Mouse (Mus musculus): ENCODE results near the gene Ppargc1a. TPM values are rescaled to one million over a fixed set of nuclear protein-coding genes. Genes with fewer than 3 reads are reported as not detected.

Gene Ppargc1a
- polyA plus RNA-seq, 1 experiment from 2014 or later, result 66.9 TPM

- H3K27ac ChIP-seq (replicated peaks in 1 of 2; ENCODE audit: control insufficient read depth in 1 of 2, insufficient read depth in 1 of 2, low read depth in 2 of 2, low read length in 2 of 2), result peak overlapping the region; percentile 64 to 88; a peak in 3 of 4 replicates
- ATAC-seq (ENCODE audit: insufficient number of reproducible peaks, insufficient read depth, low FRiP score, low read depth), result peak; percentile 54
Observed at GRCm38 (mm10) chr5:51517440-51518187, 49.9 kb downstream of the Ppargc1a start.

DNA sequence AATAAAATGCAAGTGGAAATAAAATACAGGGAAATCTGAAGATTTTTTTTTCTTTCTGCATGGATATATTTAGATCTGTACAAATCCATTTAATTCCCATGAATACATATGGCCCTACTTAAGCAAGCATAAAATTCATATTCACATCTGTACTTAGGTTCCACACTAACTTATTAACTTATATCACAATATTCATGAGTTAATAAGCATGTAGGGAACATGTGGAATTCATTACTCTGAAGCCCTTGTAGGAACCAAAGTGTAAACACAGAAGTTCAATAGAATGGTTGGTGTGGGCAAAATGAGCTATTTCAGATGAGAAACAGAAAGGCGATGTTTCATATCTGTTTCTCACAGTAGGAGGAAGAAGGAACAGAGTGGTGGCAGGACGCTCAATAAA lies 62.9 kb downstream of the Ppargc1a start:
- Histone ChIP-seq H3K27me3 (ENCODE audit: control insufficient read depth, insufficient read depth, low read length) (no peaks in the 10 kb centered on the region), H3K9ac (ENCODE audit: low read length) (no peak overlapping the region), H3K4me2 (ENCODE audit: low read length) (no peak overlapping the region), H3K36me3 (ENCODE audit: control insufficient read depth, insufficient read depth, low read length) (no peaks in the 10 kb centered on the region), H3K9me3 (ENCODE audit: control insufficient read depth, low read length) (no peaks in the 10 kb centered on the region), H3K4me1 (ENCODE audit: control insufficient read depth in 2 of 2, insufficient read depth in 2 of 2, low read length in 2 of 2) (peaks cover 0 to 19% of the 10 kb centered on the region in 2 experiments; a peak in 1 of 4 replicates), H3K27ac (replicated peaks in 1 of 2; ENCODE audit: control insufficient read depth in 1 of 2, insufficient read depth in 1 of 2, low read depth in 2 of 2, low read length in 2 of 2) (0 out of 4 replicates have a peak overlapping the region, but pooled peaks of 1 of the 2 experiments have one; percentile 8), H3K4me3 (ENCODE audit: control insufficient read depth in 1 of 2, insufficient read depth in 1 of 2, low read depth in 1 of 2, low read length in 2 of 2) (no peak overlapping the region)
- no peak for ATAC-seq (ENCODE audit: insufficient number of reproducible peaks, insufficient read depth, low FRiP score, low read depth)
- 56% methylated on average over 2 of the region's 2 CpGs for WGBS

More at GRCm38 (mm10) chr5:51517440-51518187, 49.9 kb downstream of the Ppargc1a start:
- Histone ChIP-seq H3K9me3 (ENCODE audit: control insufficient read depth, low read length) (no peaks in the 10 kb centered on the region), H3K36me3 (ENCODE audit: control insufficient read depth, insufficient read depth, low read length) (0 out of 2 replicates have a peak, but pooled peaks cover 4% of the 10 kb centered on the region), H3K4me2 (ENCODE audit: low read length) (peak overlapping the region; percentile 27), H3K27me3 (ENCODE audit: control insufficient read depth, insufficient read depth, low read length) (no peaks in the 10 kb centered on the region), H3K4me1 (ENCODE audit: control insufficient read depth in 2 of 2, insufficient read depth in 2 of 2, low read length in 2 of 2) (peaks cover 0 to 28% of the 10 kb centered on the region in 2 experiments), H3K9ac (ENCODE audit: low read length) (no peak overlapping the region), H3K4me3 (ENCODE audit: control insufficient read depth in 1 of 2, insufficient read depth in 1 of 2, low read depth in 1 of 2, low read length in 2 of 2) (no peak overlapping the region)
- WGBS, result 22% methylated on average over 6 of the region's 6 CpGs

GRCm38 (mm10) chr5:51497910-51498517 lies 69.5 kb downstream of the Ppargc1a start:
- WGBS, result 54% methylated on average over 9 of the region's 9 CpGs
- no peak overlapping the region for H3K4me3 ChIP-seq (ENCODE audit: control insufficient read depth in 1 of 2, insufficient read depth in 1 of 2, low read depth in 1 of 2, low read length in 2 of 2)
- peaks cover 38% of the 10 kb centered on the region for H3K36me3 ChIP-seq (ENCODE audit: control insufficient read depth, insufficient read depth, low read length)
- H3K9me3 ChIP-seq (ENCODE audit: control insufficient read depth, low read length), result no peaks in the 10 kb centered on the region
- H3K27me3 ChIP-seq (ENCODE audit: control insufficient read depth, insufficient read depth, low read length), result no peaks in the 10 kb centered on the region
- ATAC-seq (ENCODE audit: insufficient number of reproducible peaks, insufficient read depth, low FRiP score, low read depth), result no peak
- H3K27ac ChIP-seq (replicated peaks in 1 of 2; ENCODE audit: control insufficient read depth in 1 of 2, insufficient read depth in 1 of 2, low read depth in 2 of 2, low read length in 2 of 2), result no peak overlapping the region
- H3K4me1 ChIP-seq (ENCODE audit: control insufficient read depth in 2 of 2, insufficient read depth in 2 of 2, low read length in 2 of 2), result 0 out of 4 replicates have a peak, but pooled peaks cover 0 to 2% of the 10 kb centered on the region in 2 experiments
- no peak overlapping the region for H3K9ac ChIP-seq (ENCODE audit: low read length)
- H3K4me2 ChIP-seq (ENCODE audit: low read length), result no peak overlapping the region

- no peak overlapping the region for H3K9ac ChIP-seq (ENCODE audit: low read length)
- 0 out of 4 replicates have a peak, but pooled peaks cover 0 to 3% of the 10 kb centered on the region in 2 experiments for H3K4me1 ChIP-seq (ENCODE audit: control insufficient read depth in 2 of 2, insufficient read depth in 2 of 2, low read length in 2 of 2)
- H3K4me3 ChIP-seq (ENCODE audit: control insufficient read depth in 1 of 2, insufficient read depth in 1 of 2, low read depth in 1 of 2, low read length in 2 of 2), result no peak overlapping the region
- ATAC-seq (ENCODE audit: insufficient number of reproducible peaks, insufficient read depth, low FRiP score, low read depth), result no peak
- no peak overlapping the region for H3K27ac ChIP-seq (replicated peaks in 1 of 2; ENCODE audit: control insufficient read depth in 1 of 2, insufficient read depth in 1 of 2, low read depth in 2 of 2, low read length in 2 of 2)
- no peaks in the 10 kb centered on the region for H3K9me3 ChIP-seq (ENCODE audit: control insufficient read depth, low read length)
- no peaks in the 10 kb centered on the region for H3K27me3 ChIP-seq (ENCODE audit: control insufficient read depth, insufficient read depth, low read length)
- WGBS, result 76% methylated on average over 6 of the region's 6 CpGs
- H3K4me2 ChIP-seq (ENCODE audit: low read length), result no peak overlapping the region
- peaks cover 50% of the 10 kb centered on the region for H3K36me3 ChIP-seq (ENCODE audit: control insufficient read depth, insufficient read depth, low read length)
Observed at GRCm38 (mm10) chr5:51495446-51495845, 72.1 kb downstream of the Ppargc1a start.

DNA sequence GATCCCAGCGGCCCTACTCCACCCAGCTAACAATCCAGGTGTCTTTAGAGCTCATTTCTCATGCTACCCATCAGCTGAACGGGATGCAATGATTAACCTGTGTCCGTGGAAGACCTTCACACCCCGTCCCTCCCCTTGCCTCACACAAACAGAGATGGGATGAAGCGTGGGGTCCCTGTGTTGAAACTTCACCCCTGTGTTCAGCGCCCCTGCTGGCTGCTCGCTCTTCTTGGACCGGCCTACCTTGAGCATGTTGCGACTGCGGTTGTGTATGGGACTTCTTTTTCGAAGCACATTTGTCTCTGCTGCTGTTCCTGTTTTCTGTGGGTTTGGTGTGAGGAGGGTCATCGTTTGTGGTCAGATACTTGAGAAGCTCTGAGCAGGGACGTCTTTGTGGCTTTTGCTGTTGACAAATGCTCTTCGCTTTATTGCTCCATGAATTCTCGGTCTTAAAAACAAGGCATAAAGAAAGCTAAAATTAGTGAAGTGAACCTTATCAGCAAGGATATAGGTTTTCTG lies 73.1 kb downstream of the Ppargc1a start:
- 77% methylated on average over 15 of the region's 15 CpGs for WGBS
- H3K9me3 ChIP-seq (ENCODE audit: control insufficient read depth, low read length), result no peaks in the 10 kb centered on the region

GRCm38 (mm10) chr5:51483768-51484167 lies 83.8 kb downstream of the Ppargc1a start:
- no peak overlapping the region for H3K4me2 ChIP-seq (ENCODE audit: low read length)
- peaks cover 5 to 18% of the 10 kb centered on the region in 2 experiments; a peak in 3 of 4 replicates for H3K4me1 ChIP-seq (ENCODE audit: control insufficient read depth in 2 of 2, insufficient read depth in 2 of 2, low read length in 2 of 2)
- H3K36me3 ChIP-seq (ENCODE audit: control insufficient read depth, insufficient read depth, low read length), result peaks cover 40% of the 10 kb centered on the region
- no peak for ATAC-seq (ENCODE audit: insufficient number of reproducible peaks, insufficient read depth, low FRiP score, low read depth)
- no peaks in the 10 kb centered on the region for H3K9me3 ChIP-seq (ENCODE audit: control insufficient read depth, low read length)
- H3K9ac ChIP-seq (ENCODE audit: low read length), result no peak overlapping the region
- no peaks in the 10 kb centered on the region for H3K27me3 ChIP-seq (ENCODE audit: control insufficient read depth, insufficient read depth, low read length)
- no peak overlapping the region for H3K27ac ChIP-seq (replicated peaks in 1 of 2; ENCODE audit: control insufficient read depth in 1 of 2, insufficient read depth in 1 of 2, low read depth in 2 of 2, low read length in 2 of 2)
- no peak overlapping the region for H3K4me3 ChIP-seq (ENCODE audit: control insufficient read depth in 1 of 2, insufficient read depth in 1 of 2, low read depth in 1 of 2, low read length in 2 of 2)
- WGBS, result 12% methylated on average over 1 of the region's 1 CpGs

More for the DNA sequence above, 73.1 kb downstream of the Ppargc1a start:
- no peak overlapping the region for H3K27ac ChIP-seq (replicated peaks in 1 of 2; ENCODE audit: control insufficient read depth in 1 of 2, insufficient read depth in 1 of 2, low read depth in 2 of 2, low read length in 2 of 2)
- H3K27me3 ChIP-seq (ENCODE audit: control insufficient read depth, insufficient read depth, low read length), result no peaks in the 10 kb centered on the region
- ATAC-seq (ENCODE audit: insufficient number of reproducible peaks, insufficient read depth, low FRiP score, low read depth), result no peak
- no peak overlapping the region for H3K4me3 ChIP-seq (ENCODE audit: control insufficient read depth in 1 of 2, insufficient read depth in 1 of 2, low read depth in 1 of 2, low read length in 2 of 2)
- H3K4me1 ChIP-seq (ENCODE audit: control insufficient read depth in 2 of 2, insufficient read depth in 2 of 2, low read length in 2 of 2), result 0 out of 4 replicates have a peak, but pooled peaks cover 0 to 3% of the 10 kb centered on the region in 2 experiments
- no peak overlapping the region for H3K4me2 ChIP-seq (ENCODE audit: low read length)
- H3K36me3 ChIP-seq (ENCODE audit: control insufficient read depth, insufficient read depth, low read length), result peaks cover 61% of the 10 kb centered on the region
- no peak overlapping the region for H3K9ac ChIP-seq (ENCODE audit: low read length)

- Histone ChIP-seq H3K36me3 (ENCODE audit: control insufficient read depth, insufficient read depth, low read length) (peaks cover 34% of the 10 kb centered on the region), H3K4me1 (ENCODE audit: control insufficient read depth in 2 of 2, insufficient read depth in 2 of 2, low read length in 2 of 2) (peaks cover 9 to 36% of the 10 kb centered on the region in 2 experiments; a peak in 3 of 4 replicates), H3K4me2 (ENCODE audit: low read length) (no peak overlapping the region), H3K27me3 (ENCODE audit: control insufficient read depth, insufficient read depth, low read length) (no peaks in the 10 kb centered on the region), H3K9ac (ENCODE audit: low read length) (no peak overlapping the region), H3K9me3 (ENCODE audit: control insufficient read depth, low read length) (no peaks in the 10 kb centered on the region), H3K27ac (replicated peaks in 1 of 2; ENCODE audit: control insufficient read depth in 1 of 2, insufficient read depth in 1 of 2, low read depth in 2 of 2, low read length in 2 of 2) (peak overlapping the region in 1 of 2 experiments; percentile 39; a peak in 2 of 4 replicates), H3K4me3 (ENCODE audit: control insufficient read depth in 1 of 2, insufficient read depth in 1 of 2, low read depth in 1 of 2, low read length in 2 of 2) (no peak overlapping the region)
- no peak; the same call in 1 of the 2 replicates for ATAC-seq (ENCODE audit: insufficient number of reproducible peaks, insufficient read depth, low FRiP score, low read depth)
Observed at GRCm38 (mm10) chr5:51479859-51480258, 87.7 kb downstream of the Ppargc1a start.
